Mouse (Mus musculus) neural tube, embryonic 15.5 days (tissue): ENCODE data around the gene Rdh16. TPM values are rescaled to one million over a fixed set of nuclear protein-coding genes. Genes with fewer than 3 reads are reported as not detected.
"Not testable (repeated sequence)": the region's sequence is repeated elsewhere in the genome, so short reads cannot be mapped to it uniquely, and the experiment has no call there.

Experiments used
- ATAC-seq: fragments of 200-750 bp; cut with Nextera tagmentation; 2 replicates; pipeline ENCODE4 v1.8.0; 2017; ENCODE audit warnings: mild to moderate bottlenecking, moderate TSS enrichment, moderate library complexity; ENCODE audit not compliant: low FRiP score
- H3K27ac ChIP-seq: fragments of 300-500 bp; sonication (generic); replicated peaks from 2 replicates; pipeline ENCODE4 v1.5.1; 2015; ENCODE audit warnings: mild to moderate bottlenecking, inconsistent platforms
- H3K27me3 ChIP-seq: fragments of 300-500 bp; sonication (generic); replicated peaks from 2 replicates; pipeline ENCODE4 v1.6.1; 2015; ENCODE audit warnings: inconsistent platforms
- H3K36me3 ChIP-seq: fragments of 300-500 bp; sonication (generic); 2 replicates; pipeline ENCODE4 v1.6.1; 2015; ENCODE audit warnings: inconsistent platforms
- H3K4me1 ChIP-seq: fragments of 300-500 bp; sonication (generic); 2 replicates; pipeline ENCODE4 v1.6.1; 2015; ENCODE audit warnings: inconsistent platforms
- H3K4me2 ChIP-seq: fragments of 300-500 bp; sonication (generic); 2 replicates; pipeline ENCODE4 v1.6.1; 2015; ENCODE audit warnings: inconsistent platforms, mild to moderate bottlenecking, moderate library complexity
- H3K4me3 ChIP-seq: fragments of 300-500 bp; sonication (generic); replicated peaks from 2 replicates; pipeline ENCODE4 v1.5.1; 2015; ENCODE audit warnings: mild to moderate bottlenecking, inconsistent platforms
- H3K9ac ChIP-seq: fragments of 300-500 bp; sonication (generic); replicated peaks from 2 replicates; pipeline ENCODE4 v1.6.1; 2015; ENCODE audit warnings: mild to moderate bottlenecking, inconsistent platforms
- H3K9me3 ChIP-seq: fragments of 300-500 bp; sonication (generic); replicated peaks from 2 replicates; pipeline ENCODE4 v1.6.1; 2016; ENCODE audit warnings: inconsistent platforms
- WGBS: fragments of 180-500 bp; shearing (Covaris S2); methylation state at CpG from one replicate; pipeline ENCODE4 v1.1.7; 2015; ENCODE audit warnings: mixed read lengths; 5-methylcytosine and 5-hydroxymethylcytosine counted together
- polyA plus RNA-seq: library from polyadenylated mRNA; unstranded; fragments of >200 nt; fragmentation: Nextera tagmentation; extraction: Ambion mirVana; gene quantifications from 2 replicates; pipeline ENCODE4 v1.2.1, GENCODE M21; 2015

The Rdh16 gene
- polyA plus RNA-seq, 1 experiment from 2014 or later: 0.09 TPM

- H3K9me3 ChIP-seq, H3K4me2 ChIP-seq, H3K4me3 ChIP-seq, H3K27me3 ChIP-seq, H3K4me1 ChIP-seq, H3K27ac ChIP-seq, H3K36me3 ChIP-seq, H3K9ac ChIP-seq, ATAC-seq: not testable (repeated sequence)
- 89% methylated on average over 1 of the region's 1 CpGs for WGBS
These were observed 15.5 kb upstream of the Rdh16 start for GRCm38 (mm10) chr10:127785411-127785810.

DNA sequence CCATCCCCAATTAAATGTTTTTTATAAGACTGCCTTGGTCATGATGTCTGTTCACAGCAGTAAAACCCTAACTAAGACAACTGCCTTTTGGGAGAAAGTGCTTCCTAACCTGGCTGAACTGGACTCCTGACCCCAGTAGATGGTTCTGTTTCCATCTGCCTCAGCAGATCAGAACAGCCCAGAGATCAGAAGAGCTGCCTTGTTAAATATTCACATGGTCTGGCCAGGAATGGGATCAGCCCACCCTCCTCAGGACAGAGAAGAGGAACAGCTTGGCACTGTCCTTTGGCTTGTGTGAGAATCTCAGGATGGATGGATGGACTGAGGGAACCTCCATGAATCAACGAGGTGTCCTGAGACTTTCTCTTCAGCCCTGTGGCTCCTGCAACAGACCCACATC lies 1.7 kb upstream of the Rdh16 start:
- WGBS: 89% methylated on average over 1 of the region's 1 CpGs
- no peaks in the 10 kb centered on the region for H3K36me3 ChIP-seq
- H3K27me3 ChIP-seq: no peaks in the 10 kb centered on the region
- H3K9me3 ChIP-seq: no peaks in the 10 kb centered on the region
- no peak overlapping the region for H3K27ac ChIP-seq
- no peak overlapping the region for H3K4me2 ChIP-seq
- ATAC-seq: no peak
- H3K4me3 ChIP-seq: no peak overlapping the region
- no peak overlapping the region for H3K9ac ChIP-seq
- no peaks in the 10 kb centered on the region for H3K4me1 ChIP-seq

GRCm38 (mm10) chr10:127801612-127802011 lies 660 bp downstream of the Rdh16 start:
- no peaks in the 10 kb centered on the region for H3K27me3 ChIP-seq
- ATAC-seq: no peak
- no peak overlapping the region for H3K4me2 ChIP-seq
- no peak overlapping the region for H3K9ac ChIP-seq
- H3K4me3 ChIP-seq: no peak overlapping the region
- WGBS: 86% methylated on average over 2 of the region's 2 CpGs
- H3K4me1 ChIP-seq: no peaks in the 10 kb centered on the region
- H3K9me3 ChIP-seq: no peaks in the 10 kb centered on the region
- no peaks in the 10 kb centered on the region for H3K36me3 ChIP-seq
- H3K27ac ChIP-seq: no peak overlapping the region

DNA sequence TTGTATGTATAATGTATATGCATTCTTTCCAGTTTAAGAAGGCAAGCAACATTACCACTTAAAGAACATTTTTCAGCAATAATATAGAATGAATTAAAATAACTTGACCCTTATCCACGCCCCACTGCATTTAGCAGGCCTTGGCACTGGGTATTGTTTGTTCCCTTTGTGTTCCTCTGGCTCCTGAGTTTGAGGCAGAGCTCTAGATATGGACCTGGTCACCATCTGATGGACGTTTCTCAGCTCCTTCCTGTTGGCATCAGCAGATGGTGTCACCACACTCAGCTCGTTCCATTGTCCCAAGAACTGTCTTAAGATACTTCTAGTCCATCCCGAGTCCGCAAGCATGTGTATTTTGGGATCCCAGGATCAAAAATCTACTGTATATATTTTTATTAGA lies 1.3 kb downstream of the Rdh16 start:
- Histone ChIP-seq H3K4me1 (no peaks in the 10 kb centered on the region), H3K27ac (no peak overlapping the region), H3K36me3 (no peaks in the 10 kb centered on the region), H3K9ac (no peak overlapping the region), H3K27me3 (no peaks in the 10 kb centered on the region), H3K9me3 (no peaks in the 10 kb centered on the region), H3K4me3 (no peak overlapping the region), H3K4me2 (no peak overlapping the region)
- ATAC-seq: no peak
- WGBS: 79% methylated on average over 5 of the region's 5 CpGs

- H3K9ac ChIP-seq: no peak overlapping the region
- H3K36me3 ChIP-seq: no peaks in the 10 kb centered on the region
- no peak overlapping the region for H3K4me3 ChIP-seq
- no peaks in the 10 kb centered on the region for H3K9me3 ChIP-seq
- no peaks in the 10 kb centered on the region for H3K4me1 ChIP-seq
- H3K27me3 ChIP-seq: no peaks in the 10 kb centered on the region
- H3K27ac ChIP-seq: no peak overlapping the region
- ATAC-seq: no peak
- 74% methylated on average over 7 of the region's 7 CpGs for WGBS
- H3K4me2 ChIP-seq: no peak overlapping the region
These were observed 3.5 kb downstream of the Rdh16 start for GRCm38 (mm10) chr10:127804416-127804815.

- no peaks in the 10 kb centered on the region for H3K36me3 ChIP-seq
- H3K4me3 ChIP-seq: no peak overlapping the region
- ATAC-seq: no peak
- no peaks in the 10 kb centered on the region for H3K27me3 ChIP-seq
- no peak overlapping the region for H3K9ac ChIP-seq
- no peak overlapping the region for H3K27ac ChIP-seq
- H3K4me1 ChIP-seq: no peaks in the 10 kb centered on the region
- H3K9me3 ChIP-seq: 0 out of 2 replicates have a peak, but pooled peaks cover 4% of the 10 kb centered on the region
- H3K4me2 ChIP-seq: no peak overlapping the region
These were observed 14.9 kb downstream of the Rdh16 start for GRCm38 (mm10) chr10:127815888-127816287.

- H3K9ac ChIP-seq, H3K27ac ChIP-seq, H3K36me3 ChIP-seq, H3K4me3 ChIP-seq, H3K4me1 ChIP-seq, H3K4me2 ChIP-seq, H3K9me3 ChIP-seq, ATAC-seq, H3K27me3 ChIP-seq: not testable (repeated sequence)
- 90% methylated on average over 4 of the region's 4 CpGs for WGBS
These were observed 16.4 kb downstream of the Rdh16 start for GRCm38 (mm10) chr10:127817268-127817910.

GRCm38 (mm10) chr10:127821806-127822205 lies 20.9 kb downstream of the Rdh16 start:
- not testable (repeated sequence) for H3K4me1 ChIP-seq, H3K27ac ChIP-seq, H3K36me3 ChIP-seq, ATAC-seq, H3K4me3 ChIP-seq, H3K9ac ChIP-seq, H3K27me3 ChIP-seq, H3K4me2 ChIP-seq, H3K9me3 ChIP-seq
- 92% methylated on average over 2 of the region's 2 CpGs for WGBS

GRCm38 (mm10) chr10:127825386-127825785 lies 24.4 kb downstream of the Rdh16 start:
- no peak overlapping the region for H3K9ac ChIP-seq
- WGBS: 80% methylated on average over 6 of the region's 6 CpGs
- H3K4me3 ChIP-seq: no peak overlapping the region
- H3K4me2 ChIP-seq: no peak overlapping the region
- no peaks in the 10 kb centered on the region for H3K4me1 ChIP-seq
- ATAC-seq: no peak
- no peak overlapping the region for H3K27ac ChIP-seq
- H3K36me3 ChIP-seq: no peaks in the 10 kb centered on the region
- no peaks in the 10 kb centered on the region for H3K27me3 ChIP-seq
- no peaks in the 10 kb centered on the region; the same call in 1 of the 2 replicates for H3K9me3 ChIP-seq

GRCm38 (mm10) chr10:127829121-127829520 lies 28.2 kb downstream of the Rdh16 start:
- H3K4me1 ChIP-seq: no peaks in the 10 kb centered on the region
- H3K27ac ChIP-seq: no peak overlapping the region
- H3K27me3 ChIP-seq: no peaks in the 10 kb centered on the region
- H3K9me3 ChIP-seq: 0 out of 2 replicates have a peak, but pooled peaks cover 2% of the 10 kb centered on the region
- H3K4me3 ChIP-seq: no peak overlapping the region
- ATAC-seq: no peak
- 75% methylated on average over 3 of the region's 3 CpGs for WGBS
- H3K4me2 ChIP-seq: no peak overlapping the region
- H3K9ac ChIP-seq: no peak overlapping the region
- H3K36me3 ChIP-seq: no peaks in the 10 kb centered on the region

- H3K4me3 ChIP-seq, H3K9me3 ChIP-seq, H3K9ac ChIP-seq, H3K4me1 ChIP-seq, H3K4me2 ChIP-seq, H3K27me3 ChIP-seq, ATAC-seq, H3K27ac ChIP-seq, H3K36me3 ChIP-seq: not testable (repeated sequence)
- WGBS: 94% methylated on average over 1 of the region's 1 CpGs
These were observed 33.2 kb downstream of the Rdh16 start for GRCm38 (mm10) chr10:127834186-127834585.

DNA sequence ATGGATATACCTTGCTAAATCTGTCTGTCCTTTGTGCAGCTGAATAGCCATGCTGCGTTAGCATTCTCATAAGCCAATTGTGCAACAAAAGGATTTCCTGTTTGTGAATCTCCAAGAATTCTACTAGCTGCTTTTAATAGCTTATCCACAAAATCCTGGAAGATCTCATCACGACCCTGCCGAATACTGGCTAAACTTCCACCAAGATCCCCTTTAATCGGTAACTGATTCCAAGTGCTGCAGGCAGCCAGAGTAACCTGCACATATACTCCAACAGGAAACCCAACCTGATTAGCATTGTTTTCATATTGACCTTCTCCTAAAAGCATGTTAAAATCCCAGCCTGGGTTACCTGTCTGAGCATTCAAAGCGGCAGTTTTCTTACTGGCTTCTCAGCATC lies 34.3 kb downstream of the Rdh16 start:
- no peaks in the 10 kb centered on the region for H3K4me1 ChIP-seq
- no peak for ATAC-seq
- no peak overlapping the region for H3K4me3 ChIP-seq
- no peak overlapping the region for H3K27ac ChIP-seq
- no peaks in the 10 kb centered on the region for H3K36me3 ChIP-seq
- H3K4me2 ChIP-seq: no peak overlapping the region
- no peaks in the 10 kb centered on the region for H3K27me3 ChIP-seq
- no peak overlapping the region for H3K9ac ChIP-seq
- peaks cover 2% of the 10 kb centered on the region; the same call in 1 of the 2 replicates for H3K9me3 ChIP-seq
- 88% methylated on average over 5 of the region's 5 CpGs for WGBS

- not testable (repeated sequence) for H3K9ac ChIP-seq, H3K4me3 ChIP-seq, H3K27me3 ChIP-seq, H3K9me3 ChIP-seq, H3K4me1 ChIP-seq, H3K4me2 ChIP-seq, H3K27ac ChIP-seq, H3K36me3 ChIP-seq, ATAC-seq
- 94% methylated on average over 5 of the region's 5 CpGs for WGBS
These were observed 36.8 kb downstream of the Rdh16 start for GRCm38 (mm10) chr10:127837793-127838192.
